Mouse (Mus musculus): ENCODE data around the gene Fam166b. TPM values are rescaled to one million over a fixed set of nuclear protein-coding genes. Genes with fewer than 3 reads are reported as not detected.

Gene Fam166b
- polyA plus RNA-seq (2015; fragmentation: Nextera tagmentation; extraction: Ambion mirVana) = not detected in 2 replicates

GRCm38 (mm10) chr4:43428946-43429345, at the start of gene Fam166b:
TSS of gene Fam166b (minus strand) at chr4:43429134.
- Histone ChIP-seq H3K9me3 (replicated peaks) (no peaks in the 10 kb centered on the region), H3K9ac (no peak within 1 kb of the TSS), H3K4me2 (no peak within 1 kb of the TSS), H3K36me3 (replicated peaks) (0 out of 2 replicates have a peak, but pooled peaks cover 3% of the 10 kb centered on the region), H3K4me3 (replicated peaks) (no peak within 1 kb of the TSS), H3K27ac (replicated peaks) (no peak within 1 kb of the TSS), H3K4me1 (replicated peaks) (peaks cover 11% of the 10 kb centered on the region), H3K27me3 (peaks cover 66% of the 10 kb centered on the region)
- 21% methylated on average over 10 of the region's 10 CpGs for WGBS (ENCODE audit: insufficient replicate concordance)
- ATAC-seq (ENCODE audit: insufficient read depth) = no peak

GRCm38 (mm10) chr4:43478534-43478858, 49.6 kb upstream of the Fam166b start:
- 26% methylated on average over 8 of the region's 8 CpGs for WGBS (ENCODE audit: insufficient replicate concordance)
- H3K9ac ChIP-seq = peak overlapping the region; percentile 57
- peak overlapping the region; percentile 72 for H3K4me2 ChIP-seq
- peak overlapping the region; percentile 57; the same call in 1 of the 2 replicates for H3K27ac ChIP-seq (replicated peaks)
- H3K27me3 ChIP-seq = peaks cover 8% of the 10 kb centered on the region; the same call in 1 of the 2 replicates
- H3K36me3 ChIP-seq (replicated peaks) = no peaks in the 10 kb centered on the region
- peaks cover 14% of the 10 kb centered on the region for H3K4me1 ChIP-seq (replicated peaks)
- no peaks in the 10 kb centered on the region for H3K9me3 ChIP-seq (replicated peaks)
- ATAC-seq (ENCODE audit: insufficient read depth) = no peak; the same call in 1 of the 2 replicates
- peak overlapping the region; percentile 57 for H3K4me3 ChIP-seq (replicated peaks)

GRCm38 (mm10) chr4:43477857-43478533, 49.1 kb upstream of the Fam166b start:
- H3K9me3 ChIP-seq (replicated peaks) = no peaks in the 10 kb centered on the region

DNA sequence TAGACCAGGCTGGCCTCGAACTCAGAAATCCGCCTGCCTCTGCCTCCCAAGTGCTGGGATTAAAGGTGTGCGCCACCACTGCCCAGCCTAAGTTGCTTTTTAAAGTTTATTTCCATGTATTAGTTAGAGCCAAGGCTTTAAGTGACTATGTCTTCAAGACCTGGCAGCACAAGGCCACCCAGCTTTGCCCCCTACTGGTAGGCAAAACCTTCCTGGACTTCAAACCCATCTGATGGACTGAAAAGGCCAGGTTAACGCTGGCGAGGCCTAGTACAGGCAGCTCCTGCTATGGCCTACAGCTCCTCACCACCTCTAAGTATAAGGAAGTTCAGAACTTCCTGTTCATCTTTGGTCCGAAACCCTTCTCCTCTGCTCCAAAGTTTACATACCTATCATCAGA, 47.7 kb upstream of the Fam166b start:
- H3K4me1 ChIP-seq (replicated peaks) = peaks cover 14% of the 10 kb centered on the region
- H3K9me3 ChIP-seq (replicated peaks) = no peaks in the 10 kb centered on the region
- no peaks in the 10 kb centered on the region; the same call in 1 of the 2 replicates for H3K27me3 ChIP-seq
- no peak overlapping the region for H3K27ac ChIP-seq (replicated peaks)
- no peak overlapping the region for H3K4me3 ChIP-seq (replicated peaks)
- no peak overlapping the region for H3K9ac ChIP-seq
- 67% methylated on average over 6 of the region's 6 CpGs for WGBS (ENCODE audit: insufficient replicate concordance)
- H3K4me2 ChIP-seq = no peak overlapping the region
- no peaks in the 10 kb centered on the region for H3K36me3 ChIP-seq (replicated peaks)
- no peak for ATAC-seq (ENCODE audit: insufficient read depth)

More at GRCm38 (mm10) chr4:43477857-43478533, 49.1 kb upstream of the Fam166b start:
- Histone ChIP-seq H3K4me1 (replicated peaks) (peaks cover 14% of the 10 kb centered on the region), H3K27me3 (peaks cover 4% of the 10 kb centered on the region; the same call in 1 of the 2 replicates), H3K9ac (peak overlapping the region; percentile 57), H3K36me3 (replicated peaks) (no peaks in the 10 kb centered on the region), H3K27ac (replicated peaks) (peak overlapping the region; percentile 57; the same call in 1 of the 2 replicates), H3K4me2 (peak overlapping the region; percentile 72), H3K4me3 (replicated peaks) (peak overlapping the region; percentile 57)
- 9% methylated on average over 11 of the region's 11 CpGs for WGBS (ENCODE audit: insufficient replicate concordance)
- ATAC-seq (ENCODE audit: insufficient read depth) = peak; percentile 86

DNA sequence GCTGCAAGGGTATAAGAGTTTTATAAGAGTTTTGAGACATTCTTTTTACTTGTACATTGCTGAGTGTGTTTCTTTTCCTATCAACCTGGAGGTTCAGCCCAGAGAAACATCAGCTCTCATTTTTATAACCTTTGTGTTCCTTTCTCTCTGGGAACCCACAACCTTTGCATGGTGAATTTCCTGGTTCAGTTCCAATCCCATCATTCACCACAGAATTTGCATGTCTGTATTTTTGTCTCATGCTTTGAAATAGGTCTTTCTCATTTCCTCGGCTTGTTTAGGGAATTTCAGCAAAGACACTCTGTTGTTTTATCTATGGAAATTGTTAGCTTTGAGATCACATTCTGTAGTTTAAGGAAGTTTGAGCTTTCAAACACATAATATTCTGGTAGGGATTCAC, 44.7 kb upstream of the Fam166b start:
- H3K36me3 ChIP-seq (replicated peaks) = no peaks in the 10 kb centered on the region
- peaks cover 7% of the 10 kb centered on the region for H3K4me1 ChIP-seq (replicated peaks)
- no peaks in the 10 kb centered on the region; the same call in 1 of the 2 replicates for H3K27me3 ChIP-seq
- no peak overlapping the region for H3K4me2 ChIP-seq
- no peak overlapping the region for H3K4me3 ChIP-seq (replicated peaks)
- no peak overlapping the region for H3K9ac ChIP-seq
- no peaks in the 10 kb centered on the region for H3K9me3 ChIP-seq (replicated peaks)
- 40% methylated on average over 1 of the region's 1 CpGs for WGBS (ENCODE audit: insufficient replicate concordance)
- no peak for ATAC-seq (ENCODE audit: insufficient read depth)
- no peak overlapping the region for H3K27ac ChIP-seq (replicated peaks)

DNA sequence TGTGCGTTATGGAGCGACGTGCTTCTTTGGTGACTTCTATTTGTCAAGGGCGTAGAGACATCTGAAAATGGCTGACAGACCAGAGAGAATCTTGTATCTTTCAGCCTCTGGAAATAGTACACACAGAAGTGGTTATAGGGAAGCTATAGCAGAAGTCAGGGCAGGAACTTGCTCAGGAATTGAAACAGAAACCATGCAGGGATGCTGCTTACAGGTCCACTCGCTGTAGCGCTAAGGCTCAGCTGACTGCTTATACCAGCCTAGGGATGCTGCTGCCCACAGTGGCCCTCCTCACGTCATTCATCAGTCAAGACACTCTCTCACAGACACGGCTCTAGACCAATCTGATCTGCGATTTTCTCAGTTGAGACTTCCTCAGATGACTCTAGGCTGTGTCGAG, 41.4 kb upstream of the Fam166b start:
- Histone ChIP-seq H3K27me3 (no peaks in the 10 kb centered on the region; the same call in 1 of the 2 replicates), H3K9me3 (replicated peaks) (no peaks in the 10 kb centered on the region), H3K9ac (no peak overlapping the region), H3K4me3 (replicated peaks) (no peak overlapping the region), H3K4me1 (replicated peaks) (no peaks in the 10 kb centered on the region), H3K27ac (replicated peaks) (no peak overlapping the region), H3K4me2 (no peak overlapping the region), H3K36me3 (replicated peaks) (no peaks in the 10 kb centered on the region)
- 77% methylated on average over 10 of the region's 10 CpGs for WGBS (ENCODE audit: insufficient replicate concordance)
- ATAC-seq (ENCODE audit: insufficient read depth) = no peak

- Histone ChIP-seq H3K36me3 (replicated peaks) (no peaks in the 10 kb centered on the region), H3K4me3 (replicated peaks) (no peak overlapping the region), H3K27ac (replicated peaks) (no peak overlapping the region), H3K9ac (no peak overlapping the region), H3K4me1 (replicated peaks) (no peaks in the 10 kb centered on the region), H3K27me3 (no peaks in the 10 kb centered on the region), H3K9me3 (replicated peaks) (no peaks in the 10 kb centered on the region), H3K4me2 (no peak overlapping the region)
- 71% methylated on average over 7 of the region's 7 CpGs for WGBS (ENCODE audit: insufficient replicate concordance)
- ATAC-seq (ENCODE audit: insufficient read depth) = no peak
Observed at GRCm38 (mm10) chr4:43466872-43467271, 37.9 kb upstream of the Fam166b start.

DNA sequence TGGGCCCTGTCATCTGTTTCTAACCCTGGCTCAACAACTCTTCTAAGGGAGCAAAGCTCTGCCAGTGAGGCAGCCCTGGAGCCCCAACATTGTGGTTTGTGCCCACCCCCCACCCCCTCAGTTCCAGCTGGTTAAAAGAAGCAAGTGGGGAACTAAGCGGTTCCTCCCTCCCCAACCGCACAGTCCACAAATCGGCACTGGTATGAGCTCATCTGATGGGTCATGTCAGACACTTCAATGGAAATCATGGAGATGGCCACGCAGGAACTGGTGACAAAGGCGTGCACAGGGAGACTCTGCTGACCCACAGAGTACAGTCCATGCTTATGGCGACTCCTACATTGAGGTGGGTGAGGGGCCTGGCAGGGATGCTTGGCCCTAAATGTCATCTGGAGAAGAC, 37.0 kb upstream of the Fam166b start:
- H3K4me3 ChIP-seq (replicated peaks) = no peak overlapping the region
- 0 out of 2 replicates have a peak, but pooled peaks cover 4% of the 10 kb centered on the region for H3K27me3 ChIP-seq
- H3K9me3 ChIP-seq (replicated peaks) = no peaks in the 10 kb centered on the region
- no peaks in the 10 kb centered on the region for H3K36me3 ChIP-seq (replicated peaks)
- no peak overlapping the region for H3K4me2 ChIP-seq
- no peak overlapping the region for H3K9ac ChIP-seq
- 43% methylated on average over 6 of the region's 6 CpGs for WGBS (ENCODE audit: insufficient replicate concordance)
- no peak overlapping the region for H3K27ac ChIP-seq (replicated peaks)
- no peak for ATAC-seq (ENCODE audit: insufficient read depth)
- H3K4me1 ChIP-seq (replicated peaks) = no peaks in the 10 kb centered on the region

GRCm38 (mm10) chr4:43463102-43463501, 34.2 kb upstream of the Fam166b start:
- H3K4me1 ChIP-seq (replicated peaks) = no peaks in the 10 kb centered on the region
- no peak for ATAC-seq (ENCODE audit: insufficient read depth)
- no peaks in the 10 kb centered on the region for H3K9me3 ChIP-seq (replicated peaks)
- 0 out of 2 replicates have a peak, but pooled peaks cover 6% of the 10 kb centered on the region for H3K27me3 ChIP-seq
- WGBS (ENCODE audit: insufficient replicate concordance) = 47% methylated on average over 5 of the region's 5 CpGs
- H3K27ac ChIP-seq (replicated peaks) = no peak overlapping the region
- no peaks in the 10 kb centered on the region for H3K36me3 ChIP-seq (replicated peaks)
- no peak overlapping the region for H3K4me2 ChIP-seq
- no peak overlapping the region for H3K9ac ChIP-seq
- H3K4me3 ChIP-seq (replicated peaks) = no peak overlapping the region

GRCm38 (mm10) chr4:43457124-43457523, 28.2 kb upstream of the Fam166b start:
- H3K4me2 ChIP-seq = no peak overlapping the region
- no peak for ATAC-seq (ENCODE audit: insufficient read depth)
- H3K4me3 ChIP-seq (replicated peaks) = no peak overlapping the region
- 26% methylated on average over 8 of the region's 8 CpGs for WGBS (ENCODE audit: insufficient replicate concordance)
- H3K9me3 ChIP-seq (replicated peaks) = no peaks in the 10 kb centered on the region
- H3K36me3 ChIP-seq (replicated peaks) = no peaks in the 10 kb centered on the region
- H3K27me3 ChIP-seq = peaks cover 50% of the 10 kb centered on the region
- no peak overlapping the region for H3K9ac ChIP-seq
- no peaks in the 10 kb centered on the region; the same call in 1 of the 2 replicates for H3K4me1 ChIP-seq (replicated peaks)
- no peak overlapping the region for H3K27ac ChIP-seq (replicated peaks)

- Histone ChIP-seq H3K4me2 (no peak overlapping the region), H3K27me3 (peaks cover 57% of the 10 kb centered on the region), H3K9me3 (replicated peaks) (no peaks in the 10 kb centered on the region), H3K4me3 (replicated peaks) (no peak overlapping the region), H3K36me3 (replicated peaks) (no peaks in the 10 kb centered on the region), H3K9ac (no peak overlapping the region), H3K4me1 (replicated peaks) (no peaks in the 10 kb centered on the region; the same call in 1 of the 2 replicates), H3K27ac (replicated peaks) (no peak overlapping the region)
- 9% methylated on average over 4 of the region's 4 CpGs for WGBS (ENCODE audit: insufficient replicate concordance)
- no peak for ATAC-seq (ENCODE audit: insufficient read depth)
Observed at GRCm38 (mm10) chr4:43456470-43456869, 27.5 kb upstream of the Fam166b start.

Measured in liver, embryonic 15.5 days (tissue).